Mouse (Mus musculus): ENCODE results near the gene Gm45062.

DNA sequence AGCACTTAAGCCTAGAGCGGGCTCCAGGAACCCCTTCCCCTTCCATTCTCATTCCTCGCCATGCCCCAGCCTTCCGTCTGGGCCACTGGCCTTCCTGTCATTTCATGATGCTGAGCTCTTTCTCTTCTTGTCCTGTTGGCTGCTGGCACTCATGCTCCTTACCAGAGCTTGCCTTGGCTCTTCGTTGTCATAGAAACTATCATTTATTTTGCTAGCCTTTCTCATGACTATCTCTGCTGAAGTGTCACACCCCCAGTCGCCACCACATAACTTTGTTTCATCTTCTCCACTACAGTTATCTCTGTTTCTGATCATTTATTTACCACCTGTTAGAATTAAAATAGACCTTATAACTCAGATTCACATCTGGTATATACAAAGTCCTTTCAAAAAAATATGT lies 117.1 kb downstream of the Gm45062 start:
- TF ChIP-seq ZNF384 (IDR thresholded peaks at IDR 0.05; ENCODE audit: low read depth, low read length) (no peak), ZC3H11A (IDR thresholded peaks at IDR 0.05; ENCODE audit: borderline replicate concordance, low read depth, low read length) (no peak)
